Mouse (Mus musculus) cerebellum, adult 11-12 months (tissue): ENCODE results near the gene Tbx21.
A peak's percentile ranks its signal among the peaks of the same experiment; 100 is the strongest.

Experiments used
- DNase-seq: peaks from one replicate; pipeline ENCODE4 v3.0.0; 2022

The Tbx21 gene

DNA sequence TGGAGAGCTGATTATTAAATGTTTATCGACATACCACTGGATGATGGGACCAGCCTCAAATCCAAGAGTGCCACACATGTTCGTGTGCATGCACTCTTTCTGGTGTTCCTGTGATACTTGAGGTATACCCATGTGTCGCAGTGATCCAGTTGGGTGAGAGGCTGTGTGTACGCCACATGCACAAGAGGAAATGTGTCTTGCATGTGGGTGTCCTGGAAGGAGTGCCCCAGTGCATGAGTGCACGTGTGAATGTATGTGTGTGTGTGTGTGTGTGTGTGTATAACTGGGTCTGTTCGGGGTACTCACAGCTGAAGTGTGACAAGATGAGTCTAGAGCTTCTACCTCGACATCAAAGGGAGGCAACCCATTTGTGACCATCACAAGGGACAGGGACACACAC, 15.2 kb upstream of the Tbx21 start:
- DNase-seq: no peak

DNA sequence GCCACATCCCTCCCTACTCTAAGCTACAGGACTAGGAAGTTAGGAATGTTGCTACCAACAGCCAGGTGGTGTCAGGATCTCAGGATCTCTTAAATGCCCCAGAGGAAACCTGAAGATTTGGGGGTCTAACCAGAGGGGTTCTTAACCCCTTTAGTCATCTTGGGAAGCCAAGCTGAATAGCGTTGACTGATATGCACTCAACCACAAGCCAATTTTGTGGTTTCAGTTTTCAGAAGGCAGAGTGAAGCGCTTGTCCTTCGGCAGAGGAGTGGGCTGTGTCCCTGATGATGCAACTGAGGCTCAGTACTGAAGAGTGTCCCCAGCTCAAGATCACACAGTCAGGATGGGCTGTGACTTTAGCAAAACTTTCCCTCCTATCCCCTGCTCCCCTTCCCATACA, 13.8 kb upstream of the Tbx21 start:
- no peak for DNase-seq

DNA sequence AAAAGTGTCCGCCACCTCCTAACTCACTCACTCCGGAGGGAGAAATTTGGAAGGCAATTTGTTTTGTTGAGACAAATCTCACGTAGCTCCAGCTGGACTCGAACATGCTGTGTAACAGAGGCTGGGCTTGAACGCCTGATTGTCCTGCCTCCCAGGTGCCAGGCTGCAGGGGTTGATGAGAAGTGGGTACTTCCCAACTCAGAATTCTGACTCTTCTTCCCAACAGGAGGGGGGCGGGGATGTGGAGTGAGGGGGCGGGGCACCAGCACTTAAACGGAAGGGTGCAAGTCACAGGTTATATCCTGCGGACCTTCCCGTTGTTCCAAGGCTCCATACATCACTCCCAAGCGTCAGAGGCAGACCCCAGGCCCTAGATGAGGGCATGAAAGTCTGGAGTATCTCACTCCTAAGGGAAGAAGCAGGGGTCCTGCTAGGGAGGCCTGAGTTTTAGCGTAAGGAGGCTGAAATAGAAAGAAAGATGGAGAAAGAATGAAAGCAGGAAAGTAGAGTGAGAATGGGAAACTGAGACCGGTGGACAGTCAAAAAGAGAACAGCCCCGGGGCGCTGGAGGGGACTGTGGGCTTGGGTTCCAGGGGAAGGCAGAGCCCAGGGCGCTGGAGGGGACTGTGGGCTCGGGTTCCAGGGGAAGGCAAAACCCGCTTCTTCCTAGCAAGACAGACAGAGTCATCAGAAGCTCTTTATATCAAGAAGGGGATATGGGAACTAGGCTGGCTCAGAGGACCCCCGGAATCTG, 12.5 kb upstream of the Tbx21 start:
- no peak for DNase-seq

DNA sequence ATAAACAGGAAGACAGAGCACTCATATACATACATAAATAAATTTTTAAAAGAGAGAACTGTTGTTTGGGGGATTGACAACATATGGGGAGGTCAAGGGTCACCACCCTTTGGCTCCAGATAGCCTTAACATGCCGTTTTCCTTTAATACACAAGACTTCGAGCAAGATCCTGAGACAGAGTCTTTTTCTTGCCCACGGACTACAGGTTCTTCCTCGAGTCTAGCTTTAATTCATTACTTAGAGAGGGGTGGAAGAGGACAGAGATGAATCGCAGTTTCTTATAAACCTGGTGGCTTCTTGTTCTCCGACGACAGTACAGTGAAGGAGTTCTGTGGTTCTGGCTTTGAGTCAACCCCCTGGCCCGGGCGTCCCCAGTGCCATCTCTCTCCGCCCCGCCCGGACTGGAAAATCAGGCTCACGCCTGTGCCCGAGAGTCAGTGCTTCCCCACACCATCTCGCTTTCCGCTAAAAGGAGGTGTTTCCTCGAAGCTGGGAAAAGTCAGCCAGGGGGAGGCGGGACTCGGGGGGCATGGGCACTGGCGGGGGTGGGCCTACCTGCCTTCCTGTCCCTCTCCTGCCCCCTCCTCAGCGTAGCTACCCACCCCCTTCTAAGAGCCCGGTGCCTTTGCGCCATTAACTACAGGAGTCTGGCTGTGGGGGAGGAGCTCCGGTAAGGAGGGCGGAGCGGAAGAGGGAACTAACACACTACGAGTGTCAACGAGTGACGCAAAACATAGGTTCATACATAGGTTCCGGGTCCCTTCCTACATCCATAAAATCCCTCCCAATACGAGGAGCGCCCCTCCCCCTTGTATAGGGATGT, 11.7 kb upstream of the Tbx21 start:
- DNase-seq: no peak

DNA sequence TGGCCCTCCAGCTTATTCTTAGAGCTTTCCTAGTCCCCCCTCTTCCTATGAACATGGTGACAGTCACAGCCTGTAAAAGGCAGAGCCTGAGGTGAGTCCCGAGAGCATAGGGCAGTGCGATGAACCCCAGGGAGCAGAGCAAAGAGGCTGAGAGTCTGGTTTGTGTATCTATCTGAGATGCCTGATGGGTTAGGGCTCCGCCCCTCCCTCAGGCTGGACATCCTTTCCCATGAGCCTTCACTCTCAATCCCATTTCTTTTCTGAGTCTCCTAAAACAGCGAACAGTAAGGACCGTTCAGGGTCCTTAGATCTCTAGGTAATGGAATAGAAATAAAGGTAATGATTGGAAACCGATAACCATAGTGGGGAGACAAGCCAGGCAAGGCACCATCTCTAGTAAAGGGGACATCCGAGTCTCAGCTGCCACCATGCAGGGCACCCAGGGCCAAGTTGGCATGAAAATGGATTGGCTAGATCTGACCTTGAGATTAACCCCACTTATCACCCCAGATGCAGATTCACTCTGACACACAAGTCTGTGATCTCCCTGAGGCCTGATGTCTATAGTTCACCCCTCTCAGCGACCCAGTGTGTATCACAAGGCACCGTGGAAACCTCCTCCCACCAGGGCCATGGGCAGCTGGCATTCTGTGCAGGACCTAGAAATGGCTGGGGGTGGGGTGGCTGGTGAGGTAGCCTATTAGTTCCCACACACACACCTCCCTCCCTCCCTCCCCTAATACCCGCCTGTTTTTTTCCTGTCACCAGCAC, 9.3 kb upstream of the Tbx21 start:
- no peak for DNase-seq

DNA sequence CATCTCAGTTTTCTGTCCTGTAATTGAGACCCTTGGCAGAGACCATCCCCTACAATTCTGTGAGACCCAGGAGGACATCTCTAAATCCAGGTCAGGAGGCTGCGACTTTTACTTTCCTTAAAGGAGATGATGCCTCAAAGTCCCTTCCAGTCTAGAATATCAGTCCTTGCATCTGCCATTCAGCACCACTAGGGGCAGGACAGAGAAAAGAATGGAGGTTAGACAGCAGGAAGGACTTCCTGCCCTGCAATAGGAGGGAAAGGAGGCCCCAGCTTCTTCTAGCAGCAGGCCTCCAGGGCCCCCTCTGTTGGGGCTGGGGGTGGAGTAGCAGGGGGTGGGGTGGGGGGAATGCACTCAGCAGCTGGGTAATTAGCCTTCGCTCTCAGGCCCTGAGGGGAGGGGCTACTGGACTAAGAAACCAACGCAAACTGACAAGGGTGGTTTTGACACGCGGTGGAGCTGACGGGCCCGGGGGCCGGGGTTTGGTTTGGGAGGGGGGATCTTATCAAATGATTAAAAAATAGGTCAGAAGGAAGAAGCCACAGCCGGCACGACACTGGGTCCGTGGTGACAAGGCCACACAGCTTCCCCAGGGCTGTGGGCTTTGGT, 8.3 kb upstream of the Tbx21 start:
- DNase-seq: no peak

DNA sequence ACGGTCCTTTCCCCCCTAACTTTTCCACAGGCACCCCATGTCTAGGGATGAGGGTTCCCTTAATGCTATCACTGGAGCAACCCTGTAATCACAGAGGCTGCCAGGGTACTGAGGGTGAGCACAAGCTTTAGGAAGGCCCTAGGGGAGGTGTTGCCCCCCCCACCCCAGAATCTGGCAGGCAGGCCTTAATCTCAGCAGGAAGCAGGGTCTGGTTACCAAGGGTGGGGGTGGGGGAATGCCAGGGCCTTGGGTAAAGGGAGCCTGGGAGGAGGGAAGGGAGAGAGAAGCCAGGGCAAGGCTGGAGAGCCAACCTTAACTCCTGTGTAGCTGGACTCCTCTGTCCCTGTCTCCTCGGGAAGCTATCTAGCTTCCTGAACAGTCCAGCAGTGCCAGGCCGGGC, 5.5 kb upstream of the Tbx21 start:
- no peak for DNase-seq

DNA sequence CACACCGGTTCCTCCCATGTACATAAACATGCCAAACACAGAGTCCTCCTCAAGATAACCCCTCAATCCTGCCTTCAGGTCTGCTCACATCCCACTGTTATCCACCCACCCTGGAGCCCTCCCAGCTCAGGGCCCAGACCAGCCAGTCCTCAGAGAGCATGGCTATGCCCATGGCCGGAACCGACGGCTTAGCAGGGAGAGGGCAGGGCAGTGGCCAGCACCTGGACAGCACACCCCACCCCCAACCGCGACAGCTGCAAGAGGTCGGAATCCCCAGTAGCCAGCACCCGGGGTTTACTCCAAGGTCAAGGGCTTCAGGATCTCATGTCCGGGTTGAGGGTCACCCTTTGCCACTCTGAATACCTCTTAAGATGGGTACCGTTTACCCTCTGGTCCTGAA, 5.1 kb upstream of the Tbx21 start:
- no peak for DNase-seq

DNA sequence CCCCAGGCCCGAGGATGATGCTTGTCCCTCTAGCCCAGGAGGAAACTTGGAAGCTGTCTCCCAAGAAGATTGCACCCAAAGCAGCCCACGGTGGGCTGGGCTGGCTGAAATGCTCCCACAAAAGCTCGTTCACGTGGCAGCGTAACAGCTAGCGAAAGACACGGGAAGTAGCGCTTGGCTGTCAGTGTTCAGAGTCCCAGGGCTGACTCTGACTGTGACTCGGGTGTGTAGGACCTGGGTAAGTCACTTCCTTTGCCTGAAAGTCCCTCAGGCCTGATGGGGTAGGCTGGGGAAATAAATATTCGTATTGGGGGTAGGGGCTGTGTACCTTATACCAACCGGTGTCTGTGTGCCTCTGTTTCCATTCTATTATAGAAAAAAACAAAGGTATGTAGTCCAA, 666 bp upstream of the Tbx21 start:
- DNase-seq: no peak

DNA sequence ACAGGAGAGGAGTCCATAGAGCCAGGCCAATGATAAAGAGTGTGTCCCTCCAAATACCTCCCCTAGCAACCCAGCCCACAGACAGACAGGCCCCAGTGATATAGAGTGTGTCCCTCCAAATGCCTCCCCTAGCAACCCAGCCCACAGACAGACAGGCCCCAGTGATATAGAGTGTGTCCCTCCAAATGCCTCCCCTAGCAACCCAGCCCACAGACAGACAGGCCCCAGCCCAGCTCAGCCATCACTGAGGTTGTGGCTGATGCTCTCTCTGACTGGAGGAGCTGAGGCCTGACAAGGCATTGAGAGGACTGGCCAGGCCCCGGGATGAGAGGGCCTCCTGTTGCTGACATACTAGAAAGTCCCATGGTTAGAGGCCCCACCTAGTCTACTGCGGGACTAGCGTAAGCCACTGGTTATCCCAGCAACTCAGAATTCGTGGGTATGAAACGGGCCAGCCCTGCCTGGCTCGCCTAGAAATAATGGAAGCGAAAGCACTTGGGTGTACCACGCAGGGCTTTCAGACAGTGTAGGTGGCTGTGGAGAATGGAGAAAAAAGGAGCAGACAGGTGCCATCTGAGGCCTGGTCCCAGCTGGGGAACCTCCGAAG, 2.5 kb downstream of the Tbx21 start:
- DNase-seq: no peak

DNA sequence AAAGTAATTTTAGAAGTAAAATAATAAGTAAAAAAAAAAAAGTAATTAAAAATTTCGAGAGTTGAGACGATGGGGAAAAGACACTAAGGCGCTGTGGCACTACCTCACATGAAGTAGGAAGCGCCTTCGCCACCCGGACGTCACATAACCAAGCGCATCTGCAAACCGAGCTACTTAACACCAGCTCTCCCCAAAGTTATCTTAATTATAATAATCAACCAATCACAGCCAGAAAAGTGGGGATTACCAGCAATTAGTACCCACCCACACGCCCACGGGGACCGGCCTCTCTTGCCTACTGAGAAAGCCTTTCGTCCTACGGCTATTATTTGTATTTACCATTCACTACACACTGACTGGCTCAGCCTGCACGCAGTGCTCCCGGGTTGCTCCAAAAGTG, 6.2 kb downstream of the Tbx21 start:
- DNase-seq: no peak

DNA sequence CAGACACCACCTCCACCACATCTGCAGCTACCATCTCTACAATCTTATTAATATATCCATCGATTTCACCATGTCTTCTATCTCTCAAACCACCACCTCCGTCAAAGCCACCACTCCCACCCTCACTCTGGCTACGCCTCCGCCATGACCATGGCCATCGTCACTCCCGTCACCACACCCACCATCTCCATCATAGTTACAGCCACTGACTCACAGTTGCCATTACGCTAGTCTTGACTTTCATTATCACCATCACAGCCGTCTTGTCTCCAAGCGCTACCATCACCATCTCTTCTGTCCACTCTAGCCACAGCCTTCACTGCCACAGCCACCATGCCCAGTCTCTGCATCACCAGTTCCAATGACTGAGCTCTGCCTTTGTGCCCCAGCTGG, 11.0 kb downstream of the Tbx21 start:
- no peak for DNase-seq

DNA sequence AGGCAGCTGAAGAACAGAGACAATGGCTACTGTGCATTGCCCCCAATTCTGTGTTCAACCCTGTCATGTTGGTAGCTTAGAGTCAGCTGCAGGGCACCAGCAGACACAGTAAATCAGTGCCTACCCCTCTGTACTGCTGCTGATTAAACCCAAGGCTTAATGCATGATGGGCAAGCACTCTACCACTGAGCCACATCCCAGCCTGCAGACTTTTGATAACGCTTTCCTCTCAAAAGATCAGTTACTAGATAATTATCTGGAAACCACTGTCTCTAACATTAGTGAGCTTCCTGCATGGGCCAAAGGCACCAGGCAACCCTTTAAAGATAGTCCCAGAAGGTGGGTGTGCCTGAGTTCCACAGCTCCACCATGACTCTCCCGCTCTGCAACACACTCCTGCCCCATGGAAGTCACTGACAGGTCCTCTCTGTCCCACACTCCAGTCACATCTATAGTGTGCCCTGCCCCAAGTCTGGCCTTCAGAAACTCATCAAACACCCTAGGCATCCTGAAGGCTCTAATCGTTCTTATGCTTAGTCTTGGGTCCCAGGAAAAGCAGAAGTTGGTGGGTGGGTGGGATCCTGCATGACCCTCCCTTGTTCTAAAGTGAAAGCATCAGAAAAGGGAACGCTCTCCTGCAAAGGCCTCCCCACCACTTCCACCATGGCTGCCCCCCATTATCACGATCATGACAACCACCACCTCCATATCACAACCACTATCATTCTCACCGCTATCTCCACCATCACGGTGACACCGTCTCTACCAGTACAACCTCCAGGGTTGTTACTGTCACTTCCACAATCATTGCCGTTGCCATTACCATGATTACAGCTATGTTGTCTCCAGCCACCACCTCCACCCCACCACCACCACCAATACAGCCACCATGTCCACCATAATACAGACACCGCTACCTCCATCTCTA, 11.7 kb downstream of the Tbx21 start:
- DNase-seq: no peak

DNA sequence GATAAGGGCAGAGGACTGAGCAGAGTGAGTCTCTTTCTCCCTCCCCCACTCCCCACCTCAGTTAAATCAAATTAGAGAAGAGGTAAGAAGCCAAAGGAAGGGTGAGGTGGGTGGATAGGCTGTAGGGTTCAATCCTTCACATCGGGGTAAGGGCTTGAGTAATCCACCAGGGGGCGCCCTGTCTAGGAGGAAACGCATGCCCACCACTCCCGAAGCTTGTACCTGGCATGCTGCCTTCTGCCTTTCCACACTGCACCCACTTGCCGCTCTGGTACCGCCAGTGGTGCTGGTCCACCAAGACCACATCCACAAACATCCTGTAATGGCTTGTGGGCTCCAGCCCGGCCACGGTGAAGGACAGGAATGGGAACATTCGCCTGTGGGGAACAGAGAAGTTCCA, 13.4 kb downstream of the Tbx21 start:
- DNase-seq: peak; percentile 38

DNA sequence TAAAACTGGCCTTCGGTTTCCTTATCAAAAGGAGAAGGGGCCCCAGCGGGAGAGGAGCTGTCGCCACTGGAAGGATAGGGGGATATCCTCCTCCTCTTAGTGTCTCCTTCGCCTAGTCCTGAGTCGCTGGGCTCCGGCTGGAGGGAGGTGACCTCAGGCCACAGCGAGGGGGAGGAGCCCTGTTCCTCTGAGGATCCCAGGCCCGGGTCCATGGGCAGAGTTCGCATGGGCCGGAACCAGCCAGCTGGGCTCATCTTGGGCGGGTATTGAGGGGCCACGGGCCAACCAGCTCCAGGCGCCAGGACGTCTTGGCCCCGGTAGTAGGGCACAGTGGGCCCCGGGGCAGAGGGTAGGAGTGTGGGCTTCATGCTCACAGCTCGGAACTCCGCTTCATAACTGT, 16.3 kb downstream of the Tbx21 start:
- DNase-seq: no peak

DNA sequence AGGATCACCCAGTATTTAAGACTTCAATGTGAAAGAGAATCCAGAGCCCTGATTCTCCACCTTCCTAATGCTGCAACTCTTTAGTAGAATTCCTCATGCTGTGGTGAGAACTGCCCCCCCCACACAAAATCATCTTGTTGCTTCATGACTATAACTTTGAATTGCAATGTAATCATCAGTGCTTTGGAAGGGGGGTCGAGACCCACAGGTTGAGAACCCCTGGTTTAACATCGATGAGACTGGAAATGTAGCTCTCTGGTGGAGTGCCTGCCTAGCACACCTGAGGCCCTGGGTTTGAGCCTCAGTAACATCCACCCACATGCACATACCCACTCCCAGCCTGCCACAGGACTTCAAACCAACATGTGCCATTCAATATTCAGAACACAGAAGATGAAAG, 20.5 kb downstream of the Tbx21 start:
- DNase-seq: no peak

DNA sequence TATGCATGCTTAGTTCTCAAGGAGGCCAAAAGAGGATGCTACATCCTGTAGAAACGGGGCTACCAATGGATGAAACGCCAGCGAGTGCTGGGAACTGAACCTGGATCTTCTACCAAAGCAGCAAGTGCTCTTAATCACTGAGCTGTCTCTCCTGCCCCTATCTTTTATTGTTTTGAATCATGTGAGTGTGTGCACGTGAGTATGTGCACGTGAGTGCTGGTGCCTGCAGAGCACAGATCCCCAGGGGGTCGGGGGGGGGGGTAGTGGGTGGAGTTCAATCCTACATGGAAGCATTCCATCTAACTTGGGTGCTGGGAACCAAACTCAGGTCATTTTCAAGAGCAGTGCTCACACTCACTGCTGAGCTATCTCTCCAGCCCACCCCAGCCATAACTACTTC, 28.8 kb downstream of the Tbx21 start:
- DNase-seq: no peak

DNA sequence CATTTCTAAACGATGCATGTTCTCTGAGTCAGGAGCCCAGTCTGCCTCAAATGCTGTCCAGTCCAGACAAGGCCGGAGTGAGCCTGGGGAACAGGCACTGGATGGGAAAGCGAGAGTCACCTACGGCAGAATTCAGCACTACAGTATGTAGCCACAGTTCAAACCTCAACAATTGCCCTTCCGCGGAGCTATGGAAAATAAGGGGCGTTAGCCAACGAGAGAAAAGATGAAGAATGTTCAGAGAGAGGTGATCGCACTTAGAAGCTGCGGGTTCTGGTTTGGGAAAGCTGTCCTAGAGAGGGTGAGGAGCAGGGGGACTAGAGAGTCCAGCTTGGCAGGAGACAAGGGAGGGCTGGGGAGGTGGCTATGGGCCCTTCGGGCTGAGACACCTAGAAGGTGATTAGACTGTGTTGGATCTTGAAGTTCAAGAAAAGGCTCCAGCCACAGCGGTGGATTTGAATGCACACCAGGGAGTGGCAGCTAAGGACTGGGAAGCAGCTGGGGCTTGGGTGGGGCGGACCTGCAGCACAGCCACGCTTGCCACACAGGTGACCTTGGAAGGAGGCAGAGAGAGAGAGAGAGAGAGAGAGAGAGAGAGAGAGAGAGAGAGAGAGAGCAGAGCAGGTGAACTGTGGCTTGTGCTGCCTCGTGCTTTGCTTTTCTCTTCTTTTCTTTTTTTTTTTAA, 30.2 kb downstream of the Tbx21 start:
- no peak for DNase-seq

DNA sequence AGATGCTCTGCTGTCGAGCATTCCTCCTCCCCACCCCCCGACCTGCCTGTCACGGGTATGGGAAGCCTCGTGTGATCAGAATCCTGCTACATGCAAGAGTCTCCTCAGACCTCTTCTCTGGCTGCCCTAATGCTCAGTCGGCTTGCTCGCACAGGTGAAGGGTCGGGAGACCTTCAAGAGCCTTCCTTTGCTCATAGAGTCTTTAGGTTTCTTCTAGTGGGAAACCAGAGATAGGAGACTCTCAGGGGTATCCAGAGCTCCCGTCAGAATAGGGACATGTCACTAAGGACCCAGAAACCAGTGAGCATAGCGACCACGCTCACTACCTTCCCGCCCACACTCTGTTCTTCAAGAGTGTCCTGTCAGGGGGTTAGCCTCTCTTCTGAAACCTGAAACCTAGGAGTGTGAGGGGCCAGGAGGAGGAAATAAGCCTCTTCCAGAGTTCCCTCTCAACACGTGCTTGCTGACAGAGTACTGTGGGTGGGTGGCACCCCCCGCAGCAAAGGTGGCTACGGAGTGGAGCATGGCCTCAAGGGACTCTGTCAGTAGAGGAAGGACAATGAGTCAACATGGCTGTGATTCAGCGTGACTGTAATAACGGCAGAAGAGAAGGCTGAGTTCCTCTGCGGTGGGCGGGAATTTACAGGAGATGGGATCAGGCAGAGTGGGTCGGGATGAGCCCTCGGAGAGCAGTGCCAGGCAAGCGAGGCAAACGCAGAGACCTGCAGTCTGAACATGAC, 31.6 kb downstream of the Tbx21 start:
- no peak for DNase-seq

DNA sequence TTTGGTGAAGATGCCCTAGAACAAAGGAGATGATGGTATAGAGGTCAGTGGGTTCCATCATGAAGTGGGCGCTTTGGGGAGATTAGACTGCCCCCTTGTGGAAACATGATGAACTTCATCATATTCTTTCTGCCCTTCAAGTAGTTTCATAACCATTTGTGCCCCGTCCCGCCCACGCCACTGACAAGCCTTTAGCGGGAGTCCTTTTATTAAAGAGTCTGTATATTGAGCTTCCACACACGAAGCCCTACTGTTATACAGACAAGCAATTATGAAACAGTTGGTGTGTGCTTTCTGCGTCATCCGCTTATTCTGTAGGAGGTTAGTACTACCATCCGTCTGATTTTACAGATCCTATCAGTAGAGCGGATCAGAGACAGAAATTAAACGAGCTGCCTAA, 32.2 kb downstream of the Tbx21 start:
- peak; percentile 48 for DNase-seq
